Mouse (Mus musculus) embryonic facial prominence, embryonic 13.5 days (tissue): ENCODE measurements around the gene Cpeb1. TPM values are rescaled to one million over a fixed set of nuclear protein-coding genes. Genes with fewer than 3 reads are reported as not detected.

Source experiments
- polyA plus RNA-seq: library from polyadenylated mRNA; unstranded; fragments of >200 nt; fragmentation: Nextera tagmentation; extraction: Ambion mirVana; gene quantifications from 2 replicates; pipeline ENCODE4 v1.2.1, GENCODE M21; 2015

Gene Cpeb1
- polyA plus RNA-seq, 1 experiment from 2014 or later: 0.77 TPM

Other genes starting within 250 kb of the Cpeb1 start
- gene Pde8a, start 241.9 kb downstream of the Cpeb1 start, polyA plus RNA-seq: 4.7 and 5.3 TPM in 2 replicates
- gene Rps17, start 110.2 kb downstream of the Cpeb1 start, polyA plus RNA-seq: 1,307 and 1,416 TPM in 2 replicates
- gene Ap3b2, start 38.5 kb upstream of the Cpeb1 start, polyA plus RNA-seq: 2.6 and 2.9 TPM in 2 replicates
- gene BC048679, start 42.8 kb upstream of the Cpeb1 start, polyA plus RNA-seq: not detected in 2 replicates
- 0.08 and 0.21 TPM in 2 replicates for gene Fsd2, start 111.5 kb upstream of the Cpeb1 start, polyA plus RNA-seq
- gene Whamm, start 115.8 kb upstream of the Cpeb1 start, polyA plus RNA-seq: 2.5 and 4.4 TPM in 2 replicates